Mouse (Mus musculus) CD8-positive naive resting alpha-beta T cell, adult 57 days (primary cell): ENCODE measurements around the gene Gm28036. TPM values are rescaled to one million over a fixed set of nuclear protein-coding genes. Genes with fewer than 3 reads are reported as not detected.

Source experiments
- total RNA-seq: library from RNA; stranded (reverse); gene quantifications from one replicate; pipeline ENCODE4 v1.2.4, GENCODE M21; 2023

The Gm28036 gene
- total RNA-seq, result 24.3 TPM

GRCm38 (mm10) chr2:156126992-156127391, at the start of gene Gm28036:
Gene Gm28036, minus strand, starts transcription at chr2:156127092.

DNA sequence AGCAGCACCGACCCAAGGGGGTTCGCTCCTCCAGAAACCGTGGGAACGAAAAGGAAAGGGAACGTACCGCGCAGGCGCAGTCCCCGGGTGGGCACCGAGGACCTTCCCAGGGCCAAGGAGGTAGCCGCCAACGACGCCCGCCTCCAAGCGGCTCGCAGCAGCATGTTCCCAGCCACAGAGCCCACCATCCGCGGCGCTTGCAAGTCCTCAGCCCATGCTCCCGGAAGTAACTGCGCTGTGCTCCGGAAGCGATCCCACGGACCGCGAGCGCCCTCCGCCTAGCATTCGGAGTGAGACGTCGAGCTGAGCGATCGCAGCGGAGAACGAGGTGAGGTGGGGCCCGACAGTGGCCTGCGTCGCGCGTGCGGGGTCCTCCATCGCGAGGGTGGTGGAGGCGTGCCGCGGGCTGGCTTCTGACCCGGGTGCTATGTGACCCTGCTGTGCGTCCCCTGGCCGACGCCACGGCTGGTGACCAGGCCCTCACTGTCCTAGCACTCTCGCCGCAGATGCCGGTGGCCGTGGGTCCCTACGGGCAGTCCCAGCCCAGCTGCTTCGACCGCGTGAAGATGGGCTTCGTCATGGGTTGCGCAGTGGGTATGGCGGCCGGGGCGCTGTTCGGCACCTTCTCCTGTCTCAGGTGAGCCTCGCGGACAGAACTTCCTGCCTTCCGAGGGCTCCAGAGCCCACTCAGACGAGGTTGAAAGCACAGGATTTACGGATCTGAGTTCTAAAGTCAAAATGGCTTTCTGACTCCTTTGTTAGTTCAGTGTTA, 17.2 kb upstream of the Gm28036 start, which contains the start of the genes Romo1 and Nfs1:
Romo1 (plus strand) TSS at position 87 of the 772 bp plus-strand sequence.
Nfs1 (minus strand) TSS at position 234 of the 772 bp plus-strand sequence.

GRCm38 (mm10) chr2:156111358-156112079, 15.4 kb downstream of the Gm28036 start, which contains the start of the genes Cpne1 and Rbm12:
Gene Cpne1, minus strand, starts transcription at chr2:156111965.
Gene Rbm12, minus strand, starts transcription at chr2:156111978.

GRCm38 (mm10) chr2:156065099-156066041, 61.5 kb downstream of the Gm28036 start, which contains the start of gene Spag4:
Gene Spag4, plus strand, starts transcription at chr2:156065175.

GRCm38 (mm10) chr2:156052816-156053215, 74.1 kb downstream of the Gm28036 start, which contains the start of gene Fer1l4:
Gene Fer1l4, minus strand, starts transcription at chr2:156052947.

Other genes with a start within 250 kb of the Gm28036 start
- gene Uqcc1, start 196.8 kb downstream of the Gm28036 start, total RNA-seq, result 40.3 TPM
- gene Gm15557, start 186.4 kb downstream of the Gm28036 start, total RNA-seq, result not detected
- gene Gdf5, start 181.7 kb downstream of the Gm28036 start, total RNA-seq, result not detected
- 62.5 TPM for gene Cep250, start 170.6 kb downstream of the Gm28036 start, total RNA-seq
- 2.8 TPM for gene 6430550D23Rik, start 119.1 kb downstream of the Gm28036 start, total RNA-seq
- gene Ergic3, start 119.0 kb downstream of the Gm28036 start, total RNA-seq, result 59.8 TPM
- gene Fer1l4, start 74.1 kb downstream of the Gm28036 start, total RNA-seq, result not detected
- gene Spag4, start 61.9 kb downstream of the Gm28036 start, total RNA-seq, result 4.1 TPM
- 67.0 TPM for gene Cpne1, start 15.1 kb downstream of the Gm28036 start, total RNA-seq
- 26.5 TPM for gene Rbm12, start 15.1 kb downstream of the Gm28036 start, total RNA-seq
- gene Romo1, start 16.9 kb upstream of the Gm28036 start, total RNA-seq, result 51.0 TPM
- gene Nfs1, start 17.1 kb upstream of the Gm28036 start, total RNA-seq, result 24.9 TPM
- gene Rbm39, start 53.1 kb upstream of the Gm28036 start, total RNA-seq, result 1,869 TPM
- gene Phf20, start 69.4 kb upstream of the Gm28036 start, total RNA-seq, result 76.0 TPM
- gene Cnbd2, start 185.2 kb upstream of the Gm28036 start, total RNA-seq, result 2.1 TPM
- 81.3 TPM for gene Scand1, start 185.6 kb upstream of the Gm28036 start, total RNA-seq